Comparison of ENCODE assay signal across 16 mouse cellular contexts in genomic region chr4:54328273-54328672, GRCm38 (mm10).
DNase-seq lines count a peak whose midpoint lies in the region; ATAC-seq and TF ChIP-seq lines count a peak whose summit lies in the region.
"Had no signal": no experiment of that assay in that cellular context is flagged by ENCODE, and none has a peak within 500 bp of the region (broad histone marks: within the 10 kb centered on the region; RNA-seq: fewer than 3 reads in every experiment).

No protein-coding gene starts in this region.

- H3K9me3 ChIP-seq in embryonic facial prominence, embryonic 14.5 days (ENCODE audit: control insufficient read depth, low read length), result no peaks in the 10 kb centered on the region
- no peaks in the 10 kb centered on the region for H3K9me3 ChIP-seq in embryonic facial prominence, embryonic 10.5 days
- H3K9me3 ChIP-seq in midbrain, embryonic 13.5 days, result no peaks in the 10 kb centered on the region
- no peaks in the 10 kb centered on the region for H3K9me3 ChIP-seq in midbrain, embryonic 10.5 days (replicated peaks)
- H3K9me3 ChIP-seq in forebrain, postnatal 0 days (ENCODE audit: low read length), result no peaks in the 10 kb centered on the region
- H3K9me3 ChIP-seq: heart, embryonic 13.5 days had no signal

- H3K4me2 ChIP-seq in embryonic facial prominence, embryonic 14.5 days (ENCODE audit: low read depth, low read length), result no peak overlapping the region
- H3K4me2 ChIP-seq in midbrain, embryonic 13.5 days (replicated peaks), result no peak overlapping the region
- no peak overlapping the region for H3K4me2 ChIP-seq in forebrain, postnatal 0 days (ENCODE audit: low read depth)
- H3K4me2 ChIP-seq: heart, embryonic 13.5 days had no signal

- H3K9ac ChIP-seq in embryonic facial prominence, embryonic 14.5 days (ENCODE audit: low read depth, low read length), result no peak overlapping the region
- no peak overlapping the region for H3K9ac ChIP-seq in midbrain, embryonic 13.5 days (replicated peaks)
- no peak overlapping the region for H3K9ac ChIP-seq in forebrain, postnatal 0 days
- H3K9ac ChIP-seq: heart, embryonic 13.5 days; liver, postnatal 0 days had no signal

- H3K4me1 ChIP-seq in embryonic facial prominence, embryonic 14.5 days (ENCODE audit: control insufficient read depth, insufficient read depth, low read length), result peaks cover 43% of the 10 kb centered on the region
- peaks cover 37% of the 10 kb centered on the region for H3K4me1 ChIP-seq in embryonic facial prominence, embryonic 10.5 days
- peaks cover 40% of the 10 kb centered on the region for H3K4me1 ChIP-seq in midbrain, embryonic 13.5 days (replicated peaks)
- H3K4me1 ChIP-seq in midbrain, embryonic 10.5 days, result peaks cover 18% of the 10 kb centered on the region
- peaks cover 7% of the 10 kb centered on the region; the same call in 1 of the 2 replicates for H3K4me1 ChIP-seq in forebrain, postnatal 0 days (ENCODE audit: insufficient read depth)

- DNase-seq in embryonic facial prominence, embryonic 14.5 days (ENCODE audit: low spot score), result peak; percentile 43
- DNase-seq in embryonic facial prominence, embryonic 10.5 days (ENCODE audit: low spot score), result no peak
- DNase-seq in midbrain, embryonic 10.5 days (ENCODE audit: low spot score), result no peak
- DNase-seq in forebrain, postnatal 0 days, result peak; percentile 84
- peak; percentile 25 to 33 for DNase-seq in layer of hippocampus, postnatal 36 days
- no peak for DNase-seq in kidney, adult 9 months
- no peak for DNase-seq in thymus, postnatal 14 days
- DNase-seq: cerebellum, adult 11-12 months; gastrocnemius, postnatal 36 days; kidney, adult 8-10 months; liver, postnatal 0 days; lung, postnatal 4 days; thymus, postnatal 36 days had no signal

- H3K27me3 ChIP-seq in embryonic facial prominence, embryonic 14.5 days (replicated peaks; ENCODE audit: control insufficient read depth, insufficient read depth, low read length), result no peaks in the 10 kb centered on the region
- no peaks in the 10 kb centered on the region for H3K27me3 ChIP-seq in embryonic facial prominence, embryonic 10.5 days (replicated peaks; ENCODE audit: low read depth, poor library complexity, severe bottlenecking)
- no peaks in the 10 kb centered on the region for H3K27me3 ChIP-seq in midbrain, embryonic 13.5 days
- no peaks in the 10 kb centered on the region for H3K27me3 ChIP-seq in midbrain, embryonic 10.5 days (ENCODE audit: low read depth, poor library complexity, severe bottlenecking)
- H3K27me3 ChIP-seq in forebrain, postnatal 0 days (ENCODE audit: insufficient read depth, low read length), result no peaks in the 10 kb centered on the region
- H3K27me3 ChIP-seq: CH12.LX; heart, embryonic 13.5 days had no signal

- no peak overlapping the region for H3K4me3 ChIP-seq in embryonic facial prominence, embryonic 14.5 days (ENCODE audit: low read depth, low read length)
- H3K4me3 ChIP-seq in embryonic facial prominence, embryonic 10.5 days, result no peak overlapping the region
- no peak overlapping the region for H3K4me3 ChIP-seq in midbrain, embryonic 13.5 days (replicated peaks)
- H3K4me3 ChIP-seq in midbrain, embryonic 10.5 days, result no peak overlapping the region
- H3K4me3 ChIP-seq in forebrain, postnatal 0 days (ENCODE audit: low read depth, low read length), result no peak overlapping the region
- H3K4me3 ChIP-seq: heart, embryonic 13.5 days had no signal

- TF ChIP-seq CTCF in forebrain, postnatal 0 days (IDR thresholded peaks at IDR 0.05; ENCODE audit: low read depth), result no peak

- no peak for ATAC-seq in embryonic facial prominence, embryonic 14.5 days (ENCODE audit: low read depth)
- no peak for ATAC-seq in midbrain, embryonic 13.5 days
- peak; percentile 54 for ATAC-seq in forebrain, postnatal 0 days
- ATAC-seq: liver, postnatal 0 days had no signal

- 54% methylated on average over 5 of the region's 5 CpGs for WGBS in embryonic facial prominence, embryonic 14.5 days
- WGBS in embryonic facial prominence, embryonic 10.5 days, result 91% methylated on average over 5 of the region's 5 CpGs
- WGBS in midbrain, embryonic 13.5 days, result 66% methylated on average over 5 of the region's 5 CpGs
- 90% methylated on average over 5 of the region's 5 CpGs for WGBS in midbrain, embryonic 10.5 days
- 33% methylated on average over 5 of the region's 5 CpGs for WGBS in forebrain, postnatal 0 days

- no peak overlapping the region for H3K27ac ChIP-seq in embryonic facial prominence, embryonic 14.5 days (replicated peaks; ENCODE audit: low read depth, low read length)
- H3K27ac ChIP-seq in embryonic facial prominence, embryonic 10.5 days (replicated peaks), result no peak overlapping the region
- H3K27ac ChIP-seq in midbrain, embryonic 13.5 days, result peak overlapping the region; percentile 77
- H3K27ac ChIP-seq in midbrain, embryonic 10.5 days (replicated peaks), result no peak overlapping the region
- no peak overlapping the region for H3K27ac ChIP-seq in forebrain, postnatal 0 days (ENCODE audit: low read depth, low read length)
- H3K27ac ChIP-seq: heart, embryonic 13.5 days had no signal

- no peaks in the 10 kb centered on the region for H3K36me3 ChIP-seq in embryonic facial prominence, embryonic 14.5 days (ENCODE audit: control insufficient read depth, insufficient read depth, low read length)
- no peaks in the 10 kb centered on the region for H3K36me3 ChIP-seq in embryonic facial prominence, embryonic 10.5 days (replicated peaks)
- no peaks in the 10 kb centered on the region for H3K36me3 ChIP-seq in midbrain, embryonic 13.5 days
- H3K36me3 ChIP-seq in midbrain, embryonic 10.5 days, result no peaks in the 10 kb centered on the region
- H3K36me3 ChIP-seq in forebrain, postnatal 0 days (ENCODE audit: insufficient read depth), result no peaks in the 10 kb centered on the region
- H3K36me3 ChIP-seq: heart, embryonic 13.5 days had no signal

Comparison
In these comparisons a context has a peak if more than half of its experiments do, and no peak if none do; other contexts are left out.
1. DNase-seq: peak in embryonic facial prominence, embryonic 14.5 days (single experiment), forebrain, postnatal 0 days (single experiment) and layer of hippocampus, postnatal 36 days (2 of 2); none in embryonic facial prominence, embryonic 10.5 days (single experiment), midbrain, embryonic 10.5 days (single experiment), kidney, adult 9 months (single experiment) and thymus, postnatal 14 days (single experiment).